Mouse (Mus musculus) kidney, postnatal 36 days (tissue): ENCODE measurements around the gene Gm42417.
"Not testable (repeated sequence)": the region's sequence is repeated elsewhere in the genome, so short reads cannot be mapped to it uniquely, and the experiment has no call there.

Source experiments
- DNase-seq, 2 experiments: peaks; one replicate each; pipeline ENCODE4 v3.0.0; 2021 to 2022; ENCODE audit warnings: mixed read lengths in 2 of 2

Gene Gm42417

GRCm38 (mm10) chr1:36542925-36543324, 3.7 kb upstream of the Gm42417 start:
- no peak for DNase-seq

DNA sequence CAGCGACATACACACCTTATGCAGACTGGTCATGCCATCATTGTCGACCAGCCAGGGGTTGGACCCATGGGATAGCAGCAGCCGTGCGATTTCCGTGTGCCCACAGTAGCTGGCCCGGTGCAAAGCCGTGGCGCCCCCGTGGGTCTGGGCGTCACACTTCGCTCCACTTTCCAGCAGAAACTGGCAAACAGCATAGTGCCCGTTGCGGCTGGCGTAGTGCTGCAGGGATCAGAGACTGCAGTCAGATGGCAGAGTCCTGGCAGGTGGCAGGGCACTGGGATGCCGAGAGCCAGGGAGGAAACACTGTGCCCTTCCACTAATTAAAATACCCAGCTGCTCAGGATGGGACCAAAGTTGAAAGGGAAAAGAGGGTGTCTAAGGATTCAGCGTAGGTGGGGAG, 2.6 kb upstream of the Gm42417 start:
- no peak for DNase-seq

- no peak for DNase-seq
Measured at GRCm38 (mm10) chr1:36540807-36541206, 1.6 kb upstream of the Gm42417 start.

DNA sequence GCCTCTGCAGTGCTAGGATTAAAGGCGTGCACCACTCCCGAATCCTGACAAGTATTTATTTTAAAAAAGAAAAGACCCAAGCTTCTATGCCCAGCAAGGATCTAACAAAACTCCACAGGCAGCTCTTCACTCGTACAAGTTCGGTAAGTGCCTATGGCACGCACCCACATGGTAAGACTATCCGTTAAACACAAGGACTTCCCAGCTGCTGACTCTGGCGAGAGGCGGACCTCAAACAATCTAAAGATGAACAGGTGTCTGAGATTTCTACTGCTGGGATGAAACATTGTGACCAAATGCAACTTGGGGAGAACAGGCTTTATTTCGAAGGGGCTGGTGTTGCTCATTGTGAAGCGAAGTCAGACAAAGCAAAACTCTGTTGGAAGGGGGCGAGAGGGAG, 903 bp upstream of the Gm42417 start:
- no peak for DNase-seq

- no peak for DNase-seq
Measured at GRCm38 (mm10) chr1:36538727-36539126, 502 bp downstream of the Gm42417 start.

- not testable (repeated sequence) for DNase-seq
Measured at GRCm38 (mm10) chr1:36536783-36537182, 2.4 kb downstream of the Gm42417 start, which contains the start of gene Ankrd23. Gene Ankrd23 (minus strand): TSS chr1:36536883.

GRCm38 (mm10) chr1:36536397-36536728, 2.9 kb downstream of the Gm42417 start:
- peak in 1 of 2 experiments; percentile 17 for DNase-seq

DNA sequence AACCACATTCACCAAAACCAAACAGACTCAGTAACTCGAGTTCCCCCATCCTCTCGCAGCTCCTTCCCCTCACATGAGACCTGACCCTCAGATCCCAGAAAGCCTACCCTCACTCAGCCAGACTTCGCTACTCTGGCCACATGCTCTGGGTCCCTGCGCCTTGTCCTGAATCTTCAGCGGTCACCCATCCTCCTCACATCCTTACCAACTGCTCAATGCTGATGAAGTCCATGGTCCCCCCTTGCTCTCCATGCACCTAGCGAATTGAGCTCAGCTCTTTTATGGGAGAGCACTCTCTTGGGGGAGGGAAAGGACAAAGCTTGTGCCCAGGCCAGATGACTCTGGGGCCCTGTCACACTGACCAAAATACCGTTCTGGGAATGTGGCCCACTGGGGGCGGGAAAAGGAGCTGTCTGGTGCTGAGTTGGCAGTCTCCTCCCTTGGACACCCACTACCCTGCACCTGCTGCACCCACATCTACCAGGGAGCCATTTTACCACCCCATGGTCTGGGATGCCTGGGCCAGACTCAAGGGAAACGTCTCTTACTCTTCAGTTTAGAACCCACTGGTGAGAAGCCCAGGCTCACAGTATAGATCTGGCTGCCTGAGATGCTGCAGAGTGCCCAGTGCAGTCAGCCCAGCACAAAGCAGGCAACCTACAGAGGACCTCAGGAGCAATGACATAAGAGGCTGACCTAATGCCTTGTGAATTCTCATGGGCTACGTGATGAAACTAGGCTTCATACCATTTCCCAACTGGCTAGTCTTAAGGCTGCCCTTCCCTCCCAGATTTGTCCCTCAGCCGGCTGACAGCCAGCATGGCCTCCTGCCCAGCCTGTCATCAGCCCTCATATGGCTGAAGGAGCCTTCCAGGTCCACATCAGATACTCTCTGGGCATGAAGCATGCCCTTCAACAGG, 3.5 kb downstream of the Gm42417 start:
- peak; percentile 31 to 37 for DNase-seq

DNA sequence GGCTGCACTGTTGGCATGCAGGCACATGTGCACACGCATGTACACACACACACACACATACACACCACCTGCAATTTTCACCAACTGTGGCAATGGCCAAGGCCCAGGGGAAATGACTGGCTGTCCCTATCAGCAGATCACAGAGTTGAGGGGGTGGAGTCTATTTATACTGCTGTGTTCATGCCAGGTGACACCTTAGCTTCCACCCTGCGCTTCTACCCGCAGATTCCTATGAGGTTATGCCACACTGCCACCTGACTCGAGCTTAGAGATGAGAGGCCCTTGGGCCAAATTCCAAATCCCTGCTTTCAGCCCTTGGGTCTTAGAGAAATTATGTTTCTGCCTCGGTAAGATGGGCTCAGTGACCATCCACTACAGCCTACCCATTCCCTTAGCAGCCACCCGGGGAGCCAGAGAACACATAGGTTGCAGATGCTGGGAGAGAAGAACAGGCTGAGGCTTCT, 4.6 kb downstream of the Gm42417 start:
- peak in 1 of 2 experiments; percentile 40 for DNase-seq

GRCm38 (mm10) chr1:36533546-36533945, 5.7 kb downstream of the Gm42417 start:
- no peak for DNase-seq

- no peak for DNase-seq
Measured at GRCm38 (mm10) chr1:36531461-36531860, 7.8 kb downstream of the Gm42417 start.

DNA sequence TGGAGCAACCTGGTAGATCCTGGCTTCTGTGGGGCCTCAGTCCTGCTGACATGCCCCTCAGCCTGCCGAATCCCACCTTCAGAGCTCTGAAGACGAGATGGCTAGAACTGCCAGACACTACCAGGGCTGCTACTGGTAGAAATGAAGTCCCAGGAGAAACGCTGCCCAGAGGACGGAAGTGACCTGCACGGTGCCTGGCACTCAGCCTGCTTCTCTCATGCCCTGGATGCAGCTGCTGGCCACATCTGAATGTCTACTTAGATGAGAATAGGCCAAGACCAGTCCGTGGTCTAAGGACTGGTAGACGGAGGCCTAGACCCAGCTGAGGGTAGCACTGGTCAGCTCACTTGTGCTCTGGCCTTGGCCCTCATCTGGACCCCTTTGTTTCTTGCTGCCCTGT, 8.3 kb downstream of the Gm42417 start:
- no peak for DNase-seq

DNA sequence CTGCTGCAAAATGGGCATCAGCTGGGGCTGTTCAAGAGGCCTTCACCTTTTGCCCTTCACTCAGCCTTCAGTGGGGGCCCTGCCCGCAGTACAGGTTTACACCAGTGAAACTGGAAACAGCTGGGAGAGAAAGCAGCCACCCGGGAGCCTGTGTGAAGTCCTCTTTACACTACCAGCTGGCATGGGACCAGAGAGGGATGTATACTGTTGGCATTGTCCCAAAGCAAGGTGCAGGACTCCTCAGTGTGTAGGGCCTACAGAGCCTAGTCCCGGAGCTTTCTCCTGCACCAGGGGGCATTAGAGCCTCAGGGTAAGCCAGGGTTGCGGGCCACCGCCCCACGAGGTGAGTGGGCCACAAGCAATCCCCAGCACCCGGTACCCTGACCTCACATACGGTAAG, 8.7 kb downstream of the Gm42417 start:
- no peak for DNase-seq

- no peak for DNase-seq
Measured at GRCm38 (mm10) chr1:36529875-36530274, 9.4 kb downstream of the Gm42417 start.

DNA sequence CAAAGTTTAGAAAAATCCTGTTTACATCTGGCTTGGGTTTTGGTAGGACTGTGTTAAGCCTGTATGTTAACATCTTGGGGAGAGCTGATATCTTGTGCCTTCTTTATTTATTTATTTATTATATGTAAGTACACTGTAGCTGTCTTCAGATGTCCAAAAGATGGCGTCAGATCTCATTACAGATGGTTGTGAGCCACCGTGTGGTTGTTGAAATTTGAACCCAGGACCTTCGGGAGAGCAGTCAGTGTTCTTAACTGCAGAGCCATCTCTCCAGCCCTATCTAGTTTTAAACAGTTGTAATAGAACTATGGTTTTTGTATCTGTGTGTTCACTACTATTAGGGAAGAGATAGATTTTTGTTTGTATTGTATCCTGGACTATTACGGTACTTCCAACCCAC, 10.0 kb downstream of the Gm42417 start:
- no peak for DNase-seq

DNA sequence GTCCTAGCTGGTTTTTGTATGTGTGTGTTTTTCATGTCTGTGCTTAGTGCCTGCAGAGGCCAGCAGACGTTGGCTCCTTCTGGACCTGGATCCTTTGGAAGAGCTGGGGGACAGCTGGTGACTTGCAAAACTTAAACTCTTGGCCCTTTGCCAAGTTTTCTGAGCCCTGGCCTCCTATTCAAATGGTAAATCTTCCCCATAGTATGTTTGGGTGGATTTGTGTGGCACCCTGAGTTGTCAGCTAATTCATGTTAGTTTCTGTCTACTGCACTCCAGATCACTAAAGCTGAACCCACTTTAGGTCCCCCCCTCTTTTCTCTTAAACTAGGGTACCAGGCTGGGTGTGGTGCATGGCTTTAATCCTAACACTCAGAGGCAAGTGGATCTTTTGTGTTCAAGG, 10.9 kb downstream of the Gm42417 start:
- DNase-seq: no peak

GRCm38 (mm10) chr1:36526903-36527302, 12.3 kb downstream of the Gm42417 start:
- no peak for DNase-seq

DNA sequence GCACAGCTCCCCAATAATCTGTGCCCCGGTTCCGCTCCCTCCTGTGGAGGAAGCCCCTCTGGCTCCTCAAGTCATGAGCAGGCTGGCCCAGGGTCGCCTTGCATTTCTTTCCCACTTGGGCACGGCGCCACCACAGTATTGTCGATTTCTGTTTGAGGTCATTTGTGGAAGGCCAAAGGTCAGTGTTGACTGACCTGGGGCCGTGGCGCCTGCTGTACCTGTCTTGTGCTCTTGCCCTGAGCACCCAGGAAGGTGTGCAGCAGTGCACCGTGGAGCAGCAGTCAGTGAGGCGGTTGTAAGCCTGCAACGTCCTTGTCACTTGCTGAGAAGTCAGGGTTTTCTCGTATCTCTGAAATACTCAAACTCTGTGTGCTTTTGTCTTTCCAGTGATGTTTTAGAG, 13.5 kb downstream of the Gm42417 start:
- no peak for DNase-seq

DNA sequence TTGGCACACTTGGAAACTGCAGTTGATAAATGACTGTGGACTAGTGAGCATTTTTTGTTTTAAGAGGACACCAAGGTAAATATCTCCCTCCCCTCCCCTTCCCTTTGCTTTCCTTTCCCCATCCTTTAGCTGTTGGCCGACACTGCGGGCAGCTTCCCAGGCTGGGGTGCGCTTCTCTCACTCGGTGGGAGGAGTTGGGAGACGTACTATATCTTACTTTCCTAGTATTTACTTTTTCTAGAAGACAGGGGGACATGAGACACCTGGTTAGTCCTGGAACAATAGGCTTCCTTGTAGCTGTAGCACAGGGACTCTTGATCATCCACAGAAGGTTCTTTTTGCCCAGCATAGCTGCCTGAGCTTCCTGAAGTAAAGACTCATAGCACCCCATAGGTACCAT, 15.2 kb downstream of the Gm42417 start:
- no peak for DNase-seq

DNA sequence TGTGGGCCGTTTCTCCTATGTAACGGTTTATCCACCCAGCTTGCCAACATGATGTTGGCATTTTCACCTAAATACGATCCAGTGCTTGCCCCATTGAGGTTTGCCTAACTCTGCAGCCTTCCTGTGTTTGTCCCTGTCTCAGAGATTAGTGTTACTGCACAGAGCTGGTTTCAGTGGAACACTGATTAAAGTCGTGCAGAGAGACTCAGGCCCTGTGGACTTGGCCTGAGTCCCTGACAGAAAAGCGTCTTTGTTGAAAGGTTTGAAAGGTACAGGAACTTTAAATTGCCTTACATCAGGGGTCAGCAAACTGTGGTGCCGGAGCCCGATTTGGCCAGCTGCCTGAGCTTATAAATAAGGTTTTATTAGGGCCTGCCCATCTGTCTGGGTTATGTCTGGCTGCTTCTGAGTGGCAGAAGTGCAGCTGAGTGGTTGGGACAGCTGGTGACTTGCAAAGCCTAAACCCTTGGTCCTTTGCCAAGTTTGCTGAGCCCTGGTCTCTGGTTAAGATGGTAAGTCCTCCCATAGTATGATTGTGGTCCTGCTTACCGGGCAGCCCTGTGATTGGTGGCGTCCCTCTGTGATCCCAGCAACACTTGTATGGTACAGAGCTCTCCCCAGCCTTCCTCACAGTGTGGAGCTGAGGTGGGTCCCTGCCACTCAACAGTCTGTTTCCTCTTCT, 15.8 kb downstream of the Gm42417 start:
- DNase-seq: no peak

- no peak for DNase-seq
Measured at GRCm38 (mm10) chr1:36522210-36522609, 17.0 kb downstream of the Gm42417 start.

GRCm38 (mm10) chr1:36519626-36520025, 19.6 kb downstream of the Gm42417 start:
- no peak for DNase-seq

DNA sequence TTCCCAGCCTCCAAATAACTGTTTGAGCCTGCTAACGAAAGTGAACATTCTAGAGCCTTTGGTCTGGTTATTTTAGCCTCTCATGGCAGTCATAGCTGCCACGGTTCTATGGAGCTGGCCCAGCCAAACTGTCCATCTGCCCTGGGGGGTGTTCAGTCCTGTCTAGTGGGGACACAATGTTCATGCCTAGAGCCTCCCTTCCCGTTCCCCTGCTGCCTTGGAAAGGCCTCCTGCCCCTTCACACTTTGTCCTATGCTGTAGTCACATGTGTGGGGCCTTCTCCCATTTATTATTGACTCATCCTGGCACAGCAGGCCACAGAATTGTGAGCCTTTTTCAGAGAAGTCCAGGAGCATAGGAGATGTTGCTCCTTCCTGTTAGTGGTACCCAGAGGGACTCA, 21.0 kb downstream of the Gm42417 start:
- peak in 1 of 2 experiments; percentile 34 for DNase-seq

GRCm38 (mm10) chr1:36513718-36514117, 25.5 kb downstream of the Gm42417 start:
- peak; percentile 28 to 64 for DNase-seq
